ENCODE assay signal across 8 mouse cellular contexts in genomic region chr12:81861199-81862085, GRCm38 (mm10). TPM values are rescaled to one million over a fixed set of nuclear protein-coding genes. Genes with fewer than 3 reads are reported as not detected.
DNase-seq lines count a peak whose midpoint lies in the region; ATAC-seq and TF ChIP-seq lines count a peak whose summit lies in the region.

No protein-coding gene starts in this region.

- H3K4me2 ChIP-seq in embryonic facial prominence, embryonic 14.5 days (ENCODE audit: low read depth, low read length): peak overlapping the region; percentile 67
- peak overlapping the region; percentile 73 for H3K4me2 ChIP-seq in intestine, postnatal 0 days (replicated peaks; ENCODE audit: low read depth)

- no peaks in the 10 kb centered on the region for H3K9me3 ChIP-seq in embryonic facial prominence, embryonic 14.5 days (ENCODE audit: control insufficient read depth, low read length)
- no peaks in the 10 kb centered on the region for H3K9me3 ChIP-seq in intestine, postnatal 0 days (ENCODE audit: control insufficient read depth)

- H3K79me3 ChIP-seq in C2C12 (ENCODE audit: low read depth): peaks cover 5% of the 10 kb centered on the region

- H3K9ac ChIP-seq in embryonic facial prominence, embryonic 14.5 days (ENCODE audit: low read depth, low read length): peak overlapping the region; percentile 95
- peak overlapping the region; percentile 94 for H3K9ac ChIP-seq in intestine, postnatal 0 days (ENCODE audit: low read depth, low read length)

- H3K4me3 ChIP-seq in C2C12 (ENCODE audit: insufficient read depth, poor library complexity, severe bottlenecking): peak overlapping the region; percentile 80
- H3K4me3 ChIP-seq in embryonic facial prominence, embryonic 14.5 days (ENCODE audit: low read depth, low read length): peak overlapping the region; percentile 98
- peak overlapping the region; percentile 98 for H3K4me3 ChIP-seq in intestine, postnatal 0 days (ENCODE audit: low read depth, low read length)
- peak overlapping the region; percentile 64 for H3K4me3 ChIP-seq in olfactory bulb, adult 2 months (ENCODE audit: insufficient read depth, low read depth, low read length)

- ATAC-seq in embryonic facial prominence, embryonic 14.5 days (ENCODE audit: low read depth): no peak
- ATAC-seq in intestine, postnatal 0 days: no peak

- H3K4me1 ChIP-seq in embryonic facial prominence, embryonic 14.5 days (ENCODE audit: control insufficient read depth, insufficient read depth, low read length): peaks cover 39% of the 10 kb centered on the region
- H3K4me1 ChIP-seq in intestine, postnatal 0 days (replicated peaks; ENCODE audit: control insufficient read depth, insufficient read depth, low read length): peaks cover 18% of the 10 kb centered on the region
- peaks cover 11% of the 10 kb centered on the region for H3K4me1 ChIP-seq in olfactory bulb, adult 2 months (ENCODE audit: control insufficient read depth, insufficient read depth, low read length)

- H3K27ac ChIP-seq in embryonic facial prominence, embryonic 14.5 days (replicated peaks; ENCODE audit: low read depth, low read length): peak overlapping the region; percentile 90
- H3K27ac ChIP-seq in intestine, postnatal 0 days (ENCODE audit: low read depth, low read length): peak overlapping the region; percentile 95; the same call in 1 of the 2 replicates
- H3K27ac ChIP-seq in olfactory bulb, adult 2 months (ENCODE audit: insufficient read depth, low read depth, low read length): no peak overlapping the region

- no peaks in the 10 kb centered on the region for H3K36me3 ChIP-seq in C2C12 (ENCODE audit: control insufficient read depth, insufficient read depth)
- H3K36me3 ChIP-seq in embryonic facial prominence, embryonic 14.5 days (ENCODE audit: control insufficient read depth, insufficient read depth, low read length): no peaks in the 10 kb centered on the region
- no peaks in the 10 kb centered on the region for H3K36me3 ChIP-seq in intestine, postnatal 0 days (ENCODE audit: control insufficient read depth, insufficient read depth)

- no peaks in the 10 kb centered on the region for H3K27me3 ChIP-seq in C2C12 (ENCODE audit: control insufficient read depth, insufficient read depth, insufficient read length)
- no peaks in the 10 kb centered on the region for H3K27me3 ChIP-seq in embryonic facial prominence, embryonic 14.5 days (replicated peaks; ENCODE audit: control insufficient read depth, insufficient read depth, low read length)
- H3K27me3 ChIP-seq in intestine, postnatal 0 days (replicated peaks; ENCODE audit: control insufficient read depth, insufficient read depth, low read length): no peaks in the 10 kb centered on the region

- H3K79me2 ChIP-seq in C2C12 (ENCODE audit: control insufficient read depth, insufficient read depth): peaks cover 44% of the 10 kb centered on the region

- peak overlapping the region; percentile 97 for H3ac ChIP-seq in C2C12 (ENCODE audit: control insufficient read depth, insufficient read length, low read depth)

- WGBS in embryonic facial prominence, embryonic 14.5 days: 20% methylated on average over 18 of the region's 18 CpGs
- 26% methylated on average over 18 of the region's 18 CpGs for WGBS in intestine, postnatal 0 days
- 10% methylated on average over 18 of the region's 18 CpGs for WGBS in olfactory bulb, adult 2 months

- TF ChIP-seq CTCF in C2C12 (IDR thresholded peaks at IDR 0.05; ENCODE audit: control insufficient read depth, insufficient read depth, insufficient read length): no peak
- TF ChIP-seq CTCF in intestine, postnatal 0 days (IDR thresholded peaks at IDR 0.05; ENCODE audit: low read depth): no peak
- no peak for TF ChIP-seq CTCF in olfactory bulb, adult 2 months (IDR thresholded peaks at IDR 0.05; ENCODE audit: insufficient read depth, low read depth, low read length)

- TF ChIP-seq POLR2A in olfactory bulb, adult 2 months (IDR thresholded peaks at IDR 0.05; ENCODE audit: insufficient read depth, low read depth, low read length): no peak

- DNase-seq in heart, adult 11 months: peak; percentile 87
- no peak for DNase-seq in heart, postnatal 4 days
- DNase-seq in embryonic facial prominence, embryonic 14.5 days (ENCODE audit: low spot score): no peak
- DNase-seq in testis, postnatal 14 days (ENCODE audit: low spot score): no peak
- DNase-seq in left cerebral cortex, adult 11 months (ENCODE audit: low spot score): no peak

TF ChIP-seq in C2C12, 6 proteins besides CTCF, POLR2A, EP300 and RAD21:
- TF ChIP-seq CEBPB (IDR thresholded peaks at IDR 0.05; ENCODE audit: low read depth) (no peak), USF1 (IDR thresholded peaks at IDR 0.05; ENCODE audit: low read depth) (no peak), MYOG (IDR thresholded peaks at IDR 0.05; ENCODE audit: control insufficient read depth, extremely low read depth, insufficient read length) (no peak), FOSL1 (IDR thresholded peaks at IDR 0.05; ENCODE audit: insufficient read depth, low read length, poor library complexity, severe bottlenecking) (no peak), MAX (IDR thresholded peaks at IDR 0.05) (no peak), MYOD1 (IDR thresholded peaks at IDR 0.05; ENCODE audit: control insufficient read depth, insufficient read length, low read depth) (no peak)

RNA-seq across cellular contexts. Expression of gene Pcnx, which starts 1.6 kb away (rescaled TPM):
- 10 to 100 TPM; 71.6 to 86.7 TPM for total RNA-seq in heart, postnatal 4 days (2021)
- 9.1 TPM for polyA plus RNA-seq in C2C12 (2012; fragmentation: generic; extraction: Trizol)
- polyA plus RNA-seq in embryonic facial prominence, embryonic 14.5 days (2014; fragmentation: Nextera tagmentation; extraction: Ambion mirVana): 16.7 and 20.0 TPM in 2 replicates
- 11.0 and 12.4 TPM in 2 replicates for polyA plus RNA-seq in intestine, postnatal 0 days (2015; fragmentation: Nextera tagmentation; extraction: Ambion mirVana)
- polyA plus RNA-seq in olfactory bulb, adult 2 months (2012; ENCODE audit: insufficient read depth, insufficient read length, low replicate concordance, missing spikeins): not detected in 2 replicates
